Mouse (Mus musculus) ES-E14 (cell line): ENCODE measurements around the gene Ctu2. TPM values are rescaled to one million over a fixed set of nuclear protein-coding genes. Genes with fewer than 3 reads are reported as not detected.
A peak's percentile ranks its signal among the peaks of the same experiment; 100 is the strongest.

ENCODE experiments used
- DNase-seq: peaks from one replicate; pipeline ENCODE4 v3.0.0-alpha.2; 2013; ENCODE audit warnings: low read depth, low spot score
- H3K27ac ChIP-seq: 2 replicates; pipeline ENCODE4 v1.5.1; 2012; ENCODE audit warnings: low read depth, mild to moderate bottlenecking, low read length, moderate library complexity, mixed read lengths; ENCODE audit not compliant: poor library complexity, insufficient read depth, severe bottlenecking
- H3K36me3 ChIP-seq: 2 replicates; pipeline ENCODE4 v1.6.1; 2012; ENCODE audit warnings: mild to moderate bottlenecking, low read length, moderate library complexity, mixed read lengths; ENCODE audit not compliant: control insufficient read depth, poor library complexity, insufficient read depth, severe bottlenecking
- H3K4me1 ChIP-seq, 2 experiments: fragments of 150-350 bp in 1 of 2; sonication (generic) in 1 of 2; 2 replicates each; pipeline ENCODE4 v1.6.1; 2012; ENCODE audit warnings: low read length in 2 of 2, mild to moderate bottlenecking in 1 of 2, mixed read lengths in 1 of 2; ENCODE audit not compliant: control insufficient read depth in 2 of 2, insufficient read depth in 2 of 2, poor library complexity in 1 of 2
- H3K4me3 ChIP-seq, 2 experiments: fragments of 150-350 bp in 1 of 2; sonication (generic) in 1 of 2; 2 replicates each; pipeline ENCODE4 v1.5.1; 2012; ENCODE audit warnings: low read length in 2 of 2, low read depth in 1 of 2, mild to moderate bottlenecking in 1 of 2, mixed read lengths in 1 of 2; ENCODE audit not compliant: insufficient read depth in 1 of 2, poor library complexity in 1 of 2, severe bottlenecking in 1 of 2
- H3K9ac ChIP-seq: 2 replicates; pipeline ENCODE4 v1.6.1; 2012; ENCODE audit warnings: low read depth, mild to moderate bottlenecking, low read length, mixed read lengths; ENCODE audit not compliant: poor library complexity, insufficient read depth, severe bottlenecking
- H3K9me3 ChIP-seq: fragments of 150-350 bp; sonication (generic); 2 replicates; pipeline ENCODE4 v1.6.1; 2012; ENCODE audit warnings: low read depth, mild to moderate bottlenecking, low read length; ENCODE audit not compliant: control insufficient read depth, insufficient read depth
- CHD2 ChIP-seq: IDR thresholded peaks from 2 replicates; pipeline ENCODE4 v1.6.1; 2014; ENCODE audit warnings: mild to moderate bottlenecking, low read depth, low read length, inconsistent platforms
- HCFC1 ChIP-seq: IDR thresholded peaks from 2 replicates; pipeline ENCODE4 v1.6.1; 2012; ENCODE audit warnings: low read length, inconsistent platforms, borderline replicate concordance; ENCODE audit not compliant: insufficient read depth
- MAFK ChIP-seq: IDR thresholded peaks from 2 replicates; pipeline ENCODE4 v1.6.1; 2014; ENCODE audit warnings: mild to moderate bottlenecking, low read depth, low read length, inconsistent platforms; ENCODE audit not compliant: insufficient read depth
- ZC3H11A ChIP-seq: IDR thresholded peaks from 2 replicates; pipeline ENCODE4 v1.6.1; 2012; ENCODE audit warnings: low read depth, mild to moderate bottlenecking, inconsistent platforms, low read length, borderline replicate concordance
- ZNF384 ChIP-seq: IDR thresholded peaks from 2 replicates; pipeline ENCODE4 v1.6.1; 2012; ENCODE audit warnings: low read depth, low read length, inconsistent platforms
- in situ Hi-C, 2 experiments: fragments of 600-800 bp; cut with MboI; formaldehyde crosslinking; loops; one replicate each; pipeline ENCODE4 v1.15.1; 2025; ENCODE audit warnings: low sequenced_read_pairs in 2 of 2, inconsistent platforms in 1 of 2; ENCODE audit not compliant: unreplicated experiment in 2 of 2
- total RNA-seq: library from RNA; depleted of rRNA; stranded (reverse); fragments of 300-350 nt; gene quantifications from 2 replicates; pipeline ENCODE4 v1.2.3, GENCODE M21; 2012

Gene Ctu2
- total RNA-seq, 1 experiment, result 79.8 TPM

DNA sequence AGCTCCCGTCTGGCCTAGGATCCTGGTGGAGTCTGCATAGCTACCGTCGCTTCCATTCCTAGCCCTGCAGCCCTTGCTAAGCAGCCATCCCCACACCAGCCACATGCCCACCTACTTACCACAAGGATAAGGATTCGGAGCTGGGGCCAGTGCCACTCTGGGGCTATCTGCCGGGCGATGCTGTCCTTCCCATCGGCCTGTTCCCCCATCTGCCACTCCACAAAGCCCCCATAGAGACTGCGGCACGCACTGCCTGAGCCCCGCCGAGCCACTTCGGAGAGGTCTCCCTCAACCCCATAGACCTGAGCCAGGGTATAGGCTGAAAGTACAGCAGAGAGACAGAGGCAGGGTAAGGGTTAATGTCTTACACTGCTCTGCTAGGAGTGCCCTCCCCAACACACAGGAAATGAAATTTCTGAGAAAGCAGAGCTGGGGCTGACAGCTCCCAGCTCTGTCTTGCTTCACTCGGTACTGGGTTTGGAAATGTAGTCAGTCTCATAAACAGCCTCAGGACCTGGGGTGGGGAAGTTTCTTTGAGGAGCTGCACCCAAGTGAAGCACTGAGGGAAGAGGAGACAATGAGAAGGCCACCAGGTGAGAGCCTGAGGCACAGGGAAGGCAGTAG is 38.1 kb upstream of the Ctu2 start:
- in situ Hi-C loops, result no loop called here
- H3K4me3 ChIP-seq, result peak overlapping the region in 1 of 2 experiments; percentile 28; a peak in 1 of 4 replicates

DNA sequence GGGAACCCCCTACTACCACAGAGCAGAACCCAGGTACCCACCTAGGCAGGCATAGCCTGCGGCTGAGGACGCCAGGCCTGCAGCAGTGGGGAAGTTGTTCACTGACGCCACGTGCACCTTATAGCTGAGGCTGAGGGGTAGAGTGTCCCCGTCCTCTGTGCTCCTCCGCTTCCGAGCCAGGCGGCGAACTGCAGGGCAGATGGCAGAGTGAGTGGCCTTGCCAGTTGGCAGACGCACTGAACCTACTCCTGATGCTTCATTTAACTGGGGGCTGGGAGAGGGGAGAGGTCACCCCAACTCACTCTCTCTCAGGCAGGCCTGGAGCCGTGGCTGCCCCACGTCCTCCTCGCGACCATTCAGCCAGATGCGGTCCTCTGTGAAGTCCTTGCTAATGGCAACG is 36.6 kb upstream of the Ctu2 start:
- Histone ChIP-seq H3K9ac (0 out of 2 replicates have a peak overlapping the region, but pooled peaks have one; percentile 8), H3K27ac (no peak overlapping the region), H3K4me1 (peaks cover 0 to 17% of the 10 kb centered on the region in 2 experiments; a peak in 2 of 4 replicates), H3K36me3 (peaks cover 26% of the 10 kb centered on the region; the same call in 1 of the 2 replicates), H3K9me3 (no peaks in the 10 kb centered on the region), H3K4me3 (no peak overlapping the region)
- no peak for TF ChIP-seq HCFC1
- TF ChIP-seq ZNF384, result no peak
- TF ChIP-seq MAFK, result no peak
- no peak for TF ChIP-seq ZC3H11A
- no peak for DNase-seq
- in situ Hi-C loops, result no loop called here

More for the DNA sequence above, 38.1 kb upstream of the Ctu2 start:
- Histone ChIP-seq H3K36me3 (peaks cover 34% of the 10 kb centered on the region; the same call in 1 of the 2 replicates), H3K27ac (no peak overlapping the region; the same call in 1 of the 2 replicates), H3K4me1 (peaks cover 0 to 26% of the 10 kb centered on the region in 2 experiments; a peak in 2 of 4 replicates), H3K9ac (no peak overlapping the region), H3K9me3 (no peaks in the 10 kb centered on the region)
- DNase-seq, result no peak
- TF ChIP-seq MAFK (no peak), CHD2 (no peak), ZC3H11A (no peak), ZNF384 (no peak), HCFC1 (no peak)

DNA sequence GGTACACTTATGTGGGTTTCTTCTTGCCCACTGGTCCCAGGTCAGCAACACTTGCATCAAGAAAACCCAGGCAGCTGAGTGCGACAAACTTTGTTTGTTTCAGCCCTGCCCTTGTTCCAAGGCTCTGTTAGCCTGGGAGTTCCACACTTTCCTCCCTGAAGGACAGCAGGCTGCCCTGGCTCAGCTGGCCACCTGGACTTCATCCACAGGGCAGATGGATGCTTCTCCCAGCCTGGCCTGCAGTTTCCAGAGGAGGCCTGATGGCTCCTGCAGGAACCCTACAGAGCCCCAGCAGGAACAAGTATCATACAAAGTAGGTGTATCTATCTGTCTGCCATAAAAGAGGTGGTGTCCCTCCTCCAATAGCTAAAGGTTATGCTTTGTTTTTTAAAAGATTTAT is 34.6 kb upstream of the Ctu2 start:
- Histone ChIP-seq H3K9ac (no peak overlapping the region), H3K4me3 (no peak overlapping the region), H3K27ac (no peak overlapping the region), H3K36me3 (peaks cover 19% of the 10 kb centered on the region; the same call in 1 of the 2 replicates), H3K4me1 (peaks cover 0 to 22% of the 10 kb centered on the region in 2 experiments; a peak in 2 of 4 replicates), H3K9me3 (no peaks in the 10 kb centered on the region)
- no peak for TF ChIP-seq CHD2
- no peak for TF ChIP-seq MAFK
- TF ChIP-seq HCFC1, result no peak
- no peak for TF ChIP-seq ZNF384
- TF ChIP-seq ZC3H11A, result no peak
- in situ Hi-C loops, result no loop called here
- no peak for DNase-seq

DNA sequence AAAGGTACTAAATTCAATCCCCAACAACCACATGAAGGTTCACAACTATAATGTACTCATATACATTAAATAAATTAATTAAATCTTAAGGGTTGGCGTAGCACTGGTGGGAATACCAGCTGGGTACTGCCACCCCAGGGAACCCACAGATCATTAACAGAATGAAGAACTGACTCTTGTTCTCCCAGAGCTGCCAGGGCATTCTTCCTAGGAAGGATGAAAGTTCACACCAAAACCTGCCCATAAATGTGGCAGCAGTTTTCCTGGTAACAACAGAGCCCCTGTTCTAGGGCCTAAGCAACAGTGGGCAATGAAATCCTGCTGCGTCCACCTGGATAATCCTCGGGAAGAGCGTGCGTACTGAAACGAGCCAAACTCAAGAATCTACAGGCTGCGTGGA is 33.6 kb upstream of the Ctu2 start:
- in situ Hi-C loops, result no loop called here
- Histone ChIP-seq H3K4me3 (peak overlapping the region; percentile 84 to 97), H3K4me1 (peaks cover 0 to 15% of the 10 kb centered on the region in 2 experiments; a peak in 2 of 4 replicates), H3K27ac (no peak overlapping the region), H3K36me3 (peaks cover 11% of the 10 kb centered on the region; the same call in 1 of the 2 replicates), H3K9ac (peak overlapping the region; percentile 81; the same call in 1 of the 2 replicates), H3K9me3 (no peaks in the 10 kb centered on the region)
- no peak for DNase-seq
- no peak for TF ChIP-seq ZNF384
- TF ChIP-seq HCFC1, result no peak
- no peak for TF ChIP-seq MAFK
- TF ChIP-seq ZC3H11A, result no peak
- no peak for TF ChIP-seq CHD2

DNA sequence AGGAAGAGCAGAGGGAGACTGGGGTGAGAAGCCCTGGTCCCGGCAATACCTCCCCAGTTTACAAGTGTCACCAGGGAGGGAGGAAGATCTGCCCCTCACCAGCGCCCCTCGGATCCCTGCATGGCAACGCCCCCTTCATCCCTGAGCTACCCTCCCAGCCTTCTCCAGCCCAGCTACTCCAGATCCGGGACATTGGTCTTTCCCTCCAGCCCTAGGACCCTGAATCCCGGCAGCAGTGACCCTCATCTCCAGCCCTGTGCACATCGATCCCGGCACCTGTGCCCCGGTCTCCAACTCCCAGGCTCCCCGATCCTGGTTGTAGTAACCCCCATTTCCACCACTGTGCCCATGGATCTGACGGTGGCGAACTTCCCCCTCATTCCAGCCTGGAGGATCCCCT is 33.2 kb upstream of the Ctu2 start:
- no peak for DNase-seq
- H3K27ac ChIP-seq, result 0 out of 2 replicates have a peak overlapping the region, but pooled peaks have one; percentile 35
- peak overlapping the region; percentile 84 to 97 for H3K4me3 ChIP-seq
- TF ChIP-seq HCFC1 (peak; percentile 15; the same call in 1 of the 2 replicates), MAFK (no peak), ZNF384 (no peak), ZC3H11A (no peak)
- peak overlapping the region; percentile 81 for H3K9ac ChIP-seq
- H3K4me1 ChIP-seq, result peaks cover 0 to 12% of the 10 kb centered on the region in 2 experiments; a peak in 1 of 4 replicates
- H3K9me3 ChIP-seq, result no peaks in the 10 kb centered on the region
- in situ Hi-C loops, result no loop called here
- peaks cover 9% of the 10 kb centered on the region; the same call in 1 of the 2 replicates for H3K36me3 ChIP-seq
